Mouse (Mus musculus) spleen, adult 2 months (tissue): ENCODE results near the gene Hist1h2bb.

Source experiments
- CTCF ChIP-seq: fragments of 200-500 bp; IDR thresholded peaks from 2 replicates; pipeline ENCODE4 v1.5.1; 2011; ENCODE audit warnings: mild to moderate bottlenecking, inconsistent platforms; ENCODE audit not compliant: insufficient read depth, insufficient read length, insufficient replicate concordance; ENCODE audit errors: extremely low read depth
- POLR2A ChIP-seq: fragments of 200-500 bp; IDR thresholded peaks from 2 replicates; pipeline ENCODE4 v1.6.1; 2011; ENCODE audit warnings: low read depth, low read length, inconsistent platforms

DNA sequence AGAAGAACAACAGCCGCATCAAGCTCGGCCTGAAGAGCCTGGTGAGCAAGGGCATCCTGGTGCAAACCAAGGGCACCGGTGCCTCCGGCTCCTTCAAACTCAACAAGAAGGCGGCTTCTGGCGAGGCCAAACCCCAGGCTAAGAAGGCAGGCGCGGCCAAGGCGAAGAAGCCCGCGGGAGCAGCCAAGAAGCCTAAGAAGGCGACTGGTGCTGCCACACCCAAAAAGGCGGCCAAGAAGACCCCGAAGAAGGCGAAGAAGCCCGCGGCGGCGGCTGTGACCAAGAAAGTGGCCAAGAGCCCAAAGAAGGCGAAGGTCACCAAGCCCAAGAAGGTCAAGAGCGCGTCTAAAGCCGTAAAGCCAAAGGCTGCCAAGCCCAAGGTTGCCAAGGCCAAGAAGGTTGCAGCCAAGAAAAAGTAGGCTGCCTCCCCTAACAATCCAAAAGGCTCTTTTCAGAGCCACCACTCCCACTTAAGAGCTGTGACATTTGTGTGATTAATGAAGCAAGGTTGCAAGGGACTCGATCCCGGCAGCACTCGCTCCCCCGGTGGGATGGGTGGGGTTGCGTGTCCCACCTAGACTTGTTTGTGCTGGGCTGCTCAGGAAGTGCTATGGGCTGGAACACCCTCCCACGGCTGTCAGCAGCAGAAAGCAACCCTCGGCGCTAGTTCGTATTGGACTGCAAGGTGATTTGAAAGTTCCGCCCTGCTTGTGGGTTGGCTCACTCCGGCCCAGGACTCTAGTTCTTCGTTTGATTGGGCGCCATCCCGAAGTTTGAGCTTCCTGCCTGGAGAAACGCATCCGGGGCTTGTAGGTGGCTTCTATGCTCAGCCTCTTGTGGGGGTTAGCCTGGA, 7.2 kb upstream of the Hist1h2bb start:
- TF ChIP-seq CTCF (no peak), POLR2A (peak; percentile 89)
